Mouse (Mus musculus): ENCODE measurements around the gene Cavin1. TPM values are rescaled to one million over a fixed set of nuclear protein-coding genes. Genes with fewer than 3 reads are reported as not detected.

The Cavin1 gene
- total and polyA plus RNA-seq, 3 experiments, result 0.05 to 0.21 (median 0.13) TPM

GRCm38 (mm10) chr11:100949540-100949939 is 21.1 kb downstream of the Cavin1 start:
- Histone ChIP-seq H3K79me2 (replicated peaks; ENCODE audit: control insufficient read depth, extremely low read depth, insufficient read depth, poor library complexity, severe bottlenecking) (no peaks in the 10 kb centered on the region), H3K4me3 (replicated peaks in 1 of 3; ENCODE audit: low read depth in 2 of 3, low read length in 2 of 3, poor library complexity in 1 of 3) (no peak overlapping the region), H3K4me1 (ENCODE audit: control insufficient read depth in 1 of 2, insufficient read depth in 2 of 2) (peaks cover 7 to 23% of the 10 kb centered on the region in 2 experiments), H3K27me3 (replicated peaks) (no peaks in the 10 kb centered on the region), H3K36me3 (replicated peaks in 1 of 2; ENCODE audit: control insufficient read depth in 1 of 2, insufficient read depth in 1 of 2, low read length in 1 of 2) (no peaks in the 10 kb centered on the region), H3K9ac (ENCODE audit: insufficient read depth, low read depth) (no peak overlapping the region), H3K27ac (ENCODE audit: insufficient read depth, low read depth) (no peak overlapping the region), H3K4me2 (ENCODE audit: insufficient read depth, low read depth, poor library complexity, severe bottlenecking) (no peak overlapping the region), H3K9me3 (replicated peaks; ENCODE audit: low read length) (peaks cover 15% of the 10 kb centered on the region)
- TF ChIP-seq MYC (IDR thresholded peaks at IDR 0.05; ENCODE audit: low read depth, low read length), result peak; percentile 81; the same call in 1 of the 2 replicates
- peak; percentile 43 for TF ChIP-seq RAD21 (IDR thresholded peaks at IDR 0.05; ENCODE audit: low read depth, low read length)
- 0 out of 2 replicates have a peak, but pooled peaks have one; percentile 26 for TF ChIP-seq ZNF384 (IDR thresholded peaks at IDR 0.05; ENCODE audit: low read depth, low read length)
- no peak for TF ChIP-seq POLR2AphosphoS2 (IDR thresholded peaks at IDR 0.05; ENCODE audit: low read depth, low read length)
- peak in 1 of 2 experiments; percentile 65; a peak in 2 of 4 replicates for TF ChIP-seq CTCF (conservative IDR thresholded peaks at IDR 0.05 in 1 of 2, IDR thresholded peaks at IDR 0.05 in 1 of 2; ENCODE audit: low read depth in 2 of 2, low read length in 2 of 2)
- TF ChIP-seq SMC3 (IDR thresholded peaks at IDR 0.05; ENCODE audit: low read depth, low read length), result peak; percentile 67
- peak; percentile 36; the same call in 1 of the 2 replicates for TF ChIP-seq ZC3H11A (IDR thresholded peaks at IDR 0.05; ENCODE audit: low read depth, low read length)
- 0 out of 2 replicates have a peak, but pooled peaks have one; percentile 17 for TF ChIP-seq NELFE (IDR thresholded peaks at IDR 0.05; ENCODE audit: low read depth, low read length)
- TF ChIP-seq MAX (IDR thresholded peaks at IDR 0.05; ENCODE audit: low read length), result no peak
- in situ Hi-C loops (cut with MboI; ENCODE audit: low pct_ligation_motif_present, low pct_unique_long_range_greater_than_20kb, low sequenced_read_pairs) (no loop called here), dilution Hi-C loops (cut with MboI; ENCODE audit: extremely low pct_ligation_motif_present, extremely low pct_unique_long_range_greater_than_20kb, low sequenced_read_pairs) (no loop called here)
- DNase-seq (ENCODE audit: extremely low read depth), result no peak

DNA sequence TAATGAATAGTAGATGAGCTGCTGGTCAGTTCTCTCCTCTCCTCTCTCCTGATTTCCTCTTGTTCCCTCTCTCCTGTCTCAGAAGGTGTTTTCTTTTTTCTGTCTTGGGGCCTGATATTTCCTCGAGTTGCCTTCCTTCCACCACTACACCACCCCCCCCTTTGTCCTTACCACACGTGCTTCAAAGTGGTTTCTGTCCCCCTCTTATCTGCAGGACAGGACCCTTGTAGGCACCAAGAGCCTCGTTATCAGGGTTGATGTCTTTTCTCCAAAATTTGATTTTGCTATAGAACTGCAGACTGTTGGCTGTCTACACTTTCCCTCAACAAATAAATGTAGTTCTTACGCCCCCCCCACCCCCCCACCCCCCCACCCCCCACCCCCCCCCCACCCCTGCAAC is 22.4 kb downstream of the Cavin1 start:
- Histone ChIP-seq H3K4me1 (ENCODE audit: control insufficient read depth in 1 of 2, insufficient read depth in 2 of 2) (peaks cover 7 to 22% of the 10 kb centered on the region in 2 experiments), H3K27me3 (replicated peaks) (no peaks in the 10 kb centered on the region), H3K36me3 (replicated peaks in 1 of 2; ENCODE audit: control insufficient read depth in 1 of 2, insufficient read depth in 1 of 2, low read length in 1 of 2) (no peaks in the 10 kb centered on the region), H3K27ac (ENCODE audit: insufficient read depth, low read depth) (no peak overlapping the region), H3K9ac (ENCODE audit: insufficient read depth, low read depth) (no peak overlapping the region), H3K9me3 (replicated peaks; ENCODE audit: low read length) (peaks cover 15% of the 10 kb centered on the region), H3K4me3 (replicated peaks in 1 of 3; ENCODE audit: low read depth in 2 of 3, low read length in 2 of 3, poor library complexity in 1 of 3) (no peak overlapping the region), H3K4me2 (ENCODE audit: insufficient read depth, low read depth, poor library complexity, severe bottlenecking) (no peak overlapping the region), H3K79me2 (replicated peaks; ENCODE audit: control insufficient read depth, extremely low read depth, insufficient read depth, poor library complexity, severe bottlenecking) (no peaks in the 10 kb centered on the region)
- TF ChIP-seq ZNF384 (IDR thresholded peaks at IDR 0.05; ENCODE audit: low read depth, low read length) (no peak), BHLHE40 (IDR thresholded peaks at IDR 0.05; ENCODE audit: low read depth, low read length) (no peak), SMC3 (IDR thresholded peaks at IDR 0.05; ENCODE audit: low read depth, low read length) (no peak), MAFK (IDR thresholded peaks at IDR 0.05; ENCODE audit: insufficient replicate concordance, low read length) (no peak)
- dilution Hi-C loops (cut with MboI; ENCODE audit: extremely low pct_ligation_motif_present, extremely low pct_unique_long_range_greater_than_20kb, low sequenced_read_pairs), result no loop called here
- in situ Hi-C loops (cut with MboI; ENCODE audit: low pct_ligation_motif_present, low pct_unique_long_range_greater_than_20kb, low sequenced_read_pairs), result no loop called here
- DNase-seq (ENCODE audit: extremely low read depth), result no peak

GRCm38 (mm10) chr11:100947548-100947947 is 23.1 kb downstream of the Cavin1 start:
- H3K79me2 ChIP-seq (replicated peaks; ENCODE audit: control insufficient read depth, extremely low read depth, insufficient read depth, poor library complexity, severe bottlenecking), result no peaks in the 10 kb centered on the region
- peak; percentile 57 for DNase-seq (ENCODE audit: extremely low read depth)
- dilution Hi-C loops (cut with MboI; ENCODE audit: extremely low pct_ligation_motif_present, extremely low pct_unique_long_range_greater_than_20kb, low sequenced_read_pairs) (no loop called here), in situ Hi-C loops (cut with MboI; ENCODE audit: low pct_ligation_motif_present, low pct_unique_long_range_greater_than_20kb, low sequenced_read_pairs) (no loop called here)
- no peaks in the 10 kb centered on the region for H3K36me3 ChIP-seq (replicated peaks in 1 of 2; ENCODE audit: control insufficient read depth in 1 of 2, insufficient read depth in 1 of 2, low read length in 1 of 2)
- H3K9me3 ChIP-seq (replicated peaks; ENCODE audit: low read length), result peaks cover 15% of the 10 kb centered on the region
- H3K4me1 ChIP-seq (ENCODE audit: control insufficient read depth in 1 of 2, insufficient read depth in 2 of 2), result peaks cover 7 to 14% of the 10 kb centered on the region in 2 experiments
- H3K4me2 ChIP-seq (ENCODE audit: insufficient read depth, low read depth, poor library complexity, severe bottlenecking), result no peak overlapping the region
- no peak overlapping the region for H3K9ac ChIP-seq (ENCODE audit: insufficient read depth, low read depth)
- no peak overlapping the region for H3K4me3 ChIP-seq (replicated peaks in 1 of 3; ENCODE audit: low read depth in 2 of 3, low read length in 2 of 3, poor library complexity in 1 of 3)
- no peaks in the 10 kb centered on the region for H3K27me3 ChIP-seq (replicated peaks)
- no peak overlapping the region for H3K27ac ChIP-seq (ENCODE audit: insufficient read depth, low read depth)
- no peak for TF ChIP-seq BHLHE40 (IDR thresholded peaks at IDR 0.05; ENCODE audit: low read depth, low read length)
- peak; percentile 54; the same call in 1 of the 2 replicates for TF ChIP-seq ZC3H11A (IDR thresholded peaks at IDR 0.05; ENCODE audit: low read depth, low read length)
- TF ChIP-seq MAFK (IDR thresholded peaks at IDR 0.05; ENCODE audit: insufficient replicate concordance, low read length), result no peak
- TF ChIP-seq CHD1 (IDR thresholded peaks at IDR 0.05; ENCODE audit: low read depth, low read length), result no peak
- TF ChIP-seq ELF1 (IDR thresholded peaks at IDR 0.05; ENCODE audit: low read depth, low read length), result no peak
- no peak for TF ChIP-seq POLR2AphosphoS2 (IDR thresholded peaks at IDR 0.05; ENCODE audit: low read depth, low read length)
- TF ChIP-seq UBTF (IDR thresholded peaks at IDR 0.05; ENCODE audit: low read depth, low read length), result no peak
- no peak for TF ChIP-seq NELFE (IDR thresholded peaks at IDR 0.05; ENCODE audit: low read depth, low read length)
- TF ChIP-seq ETS1 (conservative IDR thresholded peaks at IDR 0.05; ENCODE audit: low read depth, low read length), result no peak
- TF ChIP-seq MXI1 (IDR thresholded peaks at IDR 0.05; ENCODE audit: low read depth, low read length), result no peak
- TF ChIP-seq JUND (conservative IDR thresholded peaks at IDR 0.05; ENCODE audit: low read depth, low read length), result no peak
- no peak for TF ChIP-seq TBP (conservative IDR thresholded peaks at IDR 0.05; ENCODE audit: low read depth, low read length)
- no peak for TF ChIP-seq MEF2A (IDR thresholded peaks at IDR 0.05; ENCODE audit: borderline replicate concordance, low read depth, low read length)
- no peak for TF ChIP-seq IRF4 (IDR thresholded peaks at IDR 0.05; ENCODE audit: low read depth, low read length)
- TF ChIP-seq SMC3 (IDR thresholded peaks at IDR 0.05; ENCODE audit: low read depth, low read length), result peak; percentile 94
- TF ChIP-seq ZMIZ1 (IDR thresholded peaks at IDR 0.05; ENCODE audit: low read depth, low read length), result no peak
- TF ChIP-seq RAD21 (IDR thresholded peaks at IDR 0.05; ENCODE audit: low read depth, low read length), result peak; percentile 90
- TF ChIP-seq NRF1 (IDR thresholded peaks at IDR 0.05; ENCODE audit: low read depth, low read length), result no peak
- TF ChIP-seq KAT2A (IDR thresholded peaks at IDR 0.05; ENCODE audit: insufficient replicate concordance, low read length), result no peak
- TF ChIP-seq CTCF (conservative IDR thresholded peaks at IDR 0.05 in 1 of 2, IDR thresholded peaks at IDR 0.05 in 1 of 2; ENCODE audit: low read depth in 2 of 2, low read length in 2 of 2), result peak in 1 of 2 experiments; percentile 91; a peak in 2 of 4 replicates

Data from CH12.LX (cell line).